Mouse (Mus musculus): ENCODE results near the gene Dnah2.

Dnah2 gene

GRCm38 (mm10) chr11:69527098-69528030 lies 21.5 kb downstream of the Dnah2 start:
- DNase-seq = no peak

DNA sequence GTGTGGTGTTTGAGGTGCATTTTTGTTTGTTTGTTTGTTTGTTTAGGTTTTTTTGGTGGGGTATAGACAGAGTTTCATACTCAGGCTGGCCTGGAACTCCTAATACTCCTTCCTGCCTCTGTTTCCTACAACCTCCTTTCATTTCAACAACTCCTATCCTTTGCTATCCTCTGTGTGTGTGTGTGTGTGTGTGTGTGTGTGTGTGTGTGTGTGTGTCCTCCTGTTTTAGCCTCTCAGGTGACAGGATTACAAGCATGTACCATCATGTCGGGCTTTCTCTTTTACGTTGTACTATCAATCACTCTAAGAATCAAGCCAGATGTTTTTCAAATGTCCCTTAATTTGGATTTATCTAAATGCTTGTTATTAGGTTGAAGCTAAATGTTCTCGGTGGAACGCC lies 22.3 kb downstream of the Dnah2 start:
- no peak for DNase-seq

- DNase-seq = no peak
These were observed 23.2 kb downstream of the Dnah2 start for GRCm38 (mm10) chr11:69525661-69526060.

DNA sequence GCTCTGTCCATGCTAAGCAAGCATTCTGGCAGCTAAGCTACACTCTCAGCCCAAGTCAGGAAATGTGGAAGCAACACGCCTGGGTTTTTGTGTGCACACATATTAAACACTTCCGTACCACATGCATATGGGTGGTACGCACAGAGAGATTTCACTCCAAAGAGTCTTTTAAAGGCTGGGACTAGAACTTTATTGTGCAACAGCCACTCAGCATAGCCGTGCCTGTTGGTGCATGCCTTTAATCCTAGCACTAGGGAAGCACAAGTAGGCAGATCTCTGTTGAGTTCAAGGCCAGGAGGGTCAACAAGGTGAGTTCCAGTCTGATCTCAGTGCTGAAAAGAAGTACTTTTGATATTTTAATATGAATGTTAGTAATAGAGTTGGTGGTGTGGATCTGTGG lies 25.3 kb downstream of the Dnah2 start:
- no peak for DNase-seq

DNA sequence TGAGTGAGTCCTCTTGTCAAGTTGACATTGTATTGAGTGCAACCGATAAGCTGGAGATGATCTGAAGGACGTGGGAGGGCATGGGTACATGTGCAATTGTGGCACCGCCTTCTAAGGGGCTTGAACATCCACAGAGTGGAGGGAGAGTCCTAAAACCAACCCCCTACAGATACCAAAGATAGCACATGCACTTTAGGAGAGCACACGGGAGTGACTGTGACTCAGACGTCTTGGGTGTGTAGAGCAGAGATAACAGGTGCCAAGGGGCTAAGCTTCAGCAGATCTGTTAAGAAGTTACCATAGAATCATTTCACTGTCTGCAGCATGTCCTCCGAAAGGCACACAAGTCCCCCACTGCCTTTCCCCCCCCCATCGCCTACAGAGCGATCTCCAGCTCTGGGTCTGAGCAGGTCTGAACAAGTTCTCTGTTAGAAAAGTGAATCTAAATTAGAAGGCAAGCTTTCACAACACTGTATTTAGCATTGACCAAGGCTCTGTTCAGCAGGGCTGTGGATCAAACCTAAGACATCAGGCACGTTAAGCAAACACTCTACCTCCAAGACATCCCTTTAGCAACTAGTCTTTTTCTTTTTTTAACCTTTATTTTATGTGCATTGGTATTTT lies 27.3 kb downstream of the Dnah2 start:
- DNase-seq = no peak

DNA sequence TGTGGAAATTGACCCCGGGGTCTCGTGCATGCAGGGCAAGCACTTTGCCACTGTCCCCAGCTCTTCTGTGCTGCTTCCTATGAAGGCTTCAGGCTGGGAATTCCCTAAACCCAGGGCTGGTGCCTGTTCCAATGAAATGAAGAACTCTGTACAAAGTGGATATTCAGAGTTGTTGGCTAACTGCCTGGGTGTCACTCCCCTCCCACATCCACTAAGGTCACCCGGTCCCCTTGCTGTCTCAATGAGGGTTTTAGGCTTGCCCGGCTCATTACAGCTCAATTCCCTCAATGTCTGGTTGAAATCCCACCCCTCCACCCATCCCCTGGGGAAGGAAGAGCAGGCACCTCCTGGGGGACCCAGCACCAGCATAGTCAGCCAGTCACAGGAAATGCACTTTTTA lies 28.9 kb downstream of the Dnah2 start:
- DNase-seq = no peak

DNA sequence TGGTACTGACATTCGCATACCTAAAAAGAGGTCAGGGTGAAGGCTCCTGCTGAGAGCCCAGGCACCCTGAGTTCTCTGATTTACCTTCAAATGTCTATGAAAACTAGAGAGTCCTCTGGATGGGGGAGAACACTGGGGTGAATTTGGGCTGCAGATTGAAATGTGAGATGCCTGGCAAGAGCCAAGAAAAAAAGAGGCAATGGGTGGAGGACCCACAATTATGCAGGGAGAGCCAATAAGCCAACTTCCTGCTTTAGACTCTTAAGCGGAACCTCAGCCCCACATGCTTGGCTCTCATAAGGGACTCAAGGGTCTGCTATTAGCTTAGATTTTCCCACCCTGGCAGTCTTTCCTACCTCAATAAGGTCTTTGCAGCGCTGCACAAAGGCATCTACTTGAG lies 32.2 kb downstream of the Dnah2 start:
- DNase-seq = no peak

- DNase-seq = no peak
These were observed 32.7 kb downstream of the Dnah2 start for GRCm38 (mm10) chr11:69516151-69516640.

- DNase-seq = peak in 1 of 2 experiments; percentile 44
These were observed 35.1 kb downstream of the Dnah2 start for GRCm38 (mm10) chr11:69513840-69514239.

GRCm38 (mm10) chr11:69510796-69511496 lies 38.0 kb downstream of the Dnah2 start:
- no peak for DNase-seq

GRCm38 (mm10) chr11:69503863-69504280 lies 45.0 kb downstream of the Dnah2 start:
- no peak for DNase-seq

- DNase-seq = no peak
These were observed 47.4 kb downstream of the Dnah2 start for GRCm38 (mm10) chr11:69501555-69501954.

- DNase-seq = no peak
These were observed 49.8 kb downstream of the Dnah2 start for GRCm38 (mm10) chr11:69499140-69499539.

DNA sequence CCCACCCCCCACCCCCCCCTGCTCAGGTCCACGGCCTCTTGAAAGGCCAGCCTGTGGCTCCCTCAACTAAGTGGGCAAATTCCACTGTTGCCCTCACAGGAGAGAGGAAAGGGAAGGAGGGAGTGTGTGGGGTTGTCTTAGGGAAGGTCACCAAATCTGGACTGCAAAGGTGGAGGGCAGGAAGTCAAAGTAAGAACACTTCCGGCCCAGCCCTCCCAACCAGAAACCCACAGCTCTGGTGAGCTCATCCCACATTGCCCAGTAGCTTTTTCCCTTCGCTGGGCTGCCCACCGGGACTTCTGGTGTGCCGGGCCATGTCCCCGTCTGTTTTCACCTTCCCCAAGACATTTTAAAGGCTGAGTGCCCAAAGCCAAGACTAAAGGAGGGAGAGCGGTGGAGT lies 57.2 kb downstream of the Dnah2 start:
- no peak for DNase-seq

DNA sequence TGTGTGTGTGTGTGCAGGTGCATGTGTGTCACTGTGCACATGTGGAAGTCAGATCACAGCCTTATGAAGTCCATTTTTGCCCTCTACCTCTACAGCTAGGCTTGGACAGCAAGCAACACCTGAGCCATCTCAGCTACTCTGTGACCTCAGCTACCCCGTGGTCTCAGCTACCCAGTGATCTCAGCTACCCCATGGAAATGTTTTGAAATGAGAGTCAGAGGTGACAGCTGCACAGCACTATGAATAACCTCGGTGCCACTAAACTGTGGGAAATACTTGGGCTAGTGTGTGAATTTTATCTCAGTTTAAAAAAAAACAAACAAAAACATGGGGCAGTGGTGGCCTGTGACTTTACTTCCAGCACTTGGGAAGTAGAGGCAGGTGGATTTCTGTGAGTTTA lies 58.0 kb downstream of the Dnah2 start:
- DNase-seq = no peak

GRCm38 (mm10) chr11:69487474-69487873 lies 61.4 kb downstream of the Dnah2 start:
- DNase-seq = no peak

- no peak for DNase-seq
These were observed 71.3 kb downstream of the Dnah2 start for GRCm38 (mm10) chr11:69477645-69478044.

DNA sequence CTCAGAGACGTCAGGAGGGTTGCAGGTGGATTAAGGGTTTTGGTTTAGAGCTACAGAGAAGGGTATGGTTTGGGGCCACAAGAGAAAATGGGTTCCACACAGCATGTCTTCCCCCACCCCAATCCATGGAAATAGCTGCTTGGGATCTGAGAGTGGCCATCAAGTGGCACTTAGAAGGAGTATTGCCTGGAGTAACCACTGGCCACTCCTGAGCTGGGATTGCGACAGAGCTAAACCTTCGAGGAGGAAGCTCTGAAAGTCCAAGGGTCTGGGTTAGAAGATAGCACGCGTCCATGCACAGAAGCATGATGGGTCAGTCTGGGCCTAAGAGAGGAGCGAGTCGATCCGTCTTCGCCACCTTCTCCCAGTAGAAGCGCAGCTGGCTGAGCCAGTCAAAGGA lies 72.1 kb downstream of the Dnah2 start:
- no peak for DNase-seq

DNA sequence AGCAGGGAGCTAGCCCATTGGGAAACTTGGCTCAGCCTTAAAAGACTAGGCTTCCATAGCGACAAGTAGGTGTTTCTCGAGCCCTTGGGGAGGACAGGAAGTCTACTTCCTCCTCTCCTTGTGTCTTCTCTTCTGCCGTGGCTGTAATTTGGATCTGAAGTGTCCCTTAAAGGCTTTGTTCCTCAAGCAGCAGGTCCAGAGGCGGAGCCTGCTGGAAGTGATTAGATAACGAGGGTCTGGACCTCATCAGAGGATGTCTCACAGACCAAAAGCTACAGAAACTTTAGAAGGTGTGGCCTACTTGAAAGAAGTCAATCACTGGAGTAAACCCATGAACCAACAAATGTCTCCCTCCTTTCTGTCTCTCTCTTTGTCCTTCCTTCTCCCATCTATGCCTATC lies 74.2 kb downstream of the Dnah2 start:
- no peak for DNase-seq

DNA sequence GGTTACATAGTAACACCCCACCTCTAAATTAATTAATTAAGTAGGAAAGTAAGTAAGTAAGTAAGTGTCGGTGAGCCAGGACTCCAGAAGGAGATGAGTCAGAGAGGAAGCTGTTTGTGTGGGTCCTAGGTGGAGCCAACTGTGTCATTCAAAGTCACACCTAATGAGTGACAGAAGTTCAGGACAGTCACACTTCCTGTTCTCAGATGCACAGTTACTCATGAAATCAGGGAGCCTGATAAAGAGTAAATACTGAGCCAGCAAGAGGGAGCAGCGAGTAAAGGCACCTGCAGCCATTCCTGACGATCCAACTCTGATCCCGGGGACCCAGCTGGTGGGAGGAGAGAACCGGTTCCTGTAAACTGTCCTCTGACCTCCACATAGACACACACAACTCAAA lies 76.2 kb downstream of the Dnah2 start:
- no peak for DNase-seq

DNA sequence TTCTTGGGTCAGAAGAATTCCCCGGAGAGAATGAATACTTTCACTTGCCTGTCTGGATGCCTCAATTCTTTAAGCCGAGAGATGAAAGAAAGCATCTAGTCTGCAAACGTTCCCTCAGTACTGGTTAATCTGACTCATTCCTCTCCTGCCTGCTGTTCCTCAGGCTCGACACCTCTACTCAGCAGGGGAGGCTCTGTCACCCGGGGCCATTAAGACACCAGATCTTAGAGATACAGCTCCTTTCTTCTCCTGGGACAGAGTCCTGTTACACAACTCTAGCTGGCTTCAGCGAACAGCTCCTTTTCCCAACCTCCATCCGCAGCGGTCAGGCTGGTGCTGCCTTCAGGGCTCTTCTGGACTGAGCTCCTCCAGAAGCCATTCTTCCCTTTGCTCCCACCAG lies 77.4 kb downstream of the Dnah2 start:
- no peak for DNase-seq

- DNase-seq = no peak
These were observed 79.6 kb downstream of the Dnah2 start for GRCm38 (mm10) chr11:69469301-69469700.

DNA sequence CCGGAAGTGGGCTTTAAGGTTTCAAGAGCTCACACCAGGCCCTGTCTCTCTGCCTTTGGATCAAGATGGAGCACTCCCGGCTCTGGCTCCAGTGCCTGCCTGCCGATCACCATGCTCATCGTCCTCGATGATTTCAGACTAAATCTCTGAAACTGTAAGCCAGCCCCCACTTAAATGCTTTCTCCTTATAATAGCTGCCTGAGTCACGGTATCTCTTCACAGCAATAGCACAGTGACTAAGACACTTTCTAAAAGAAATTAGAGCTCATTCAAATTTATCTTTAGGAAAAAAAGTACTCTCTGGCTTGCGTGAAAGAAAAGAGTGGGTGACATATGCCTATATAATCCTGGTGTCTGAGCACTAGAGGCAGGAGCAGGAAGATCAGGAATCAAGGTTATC lies 84.9 kb downstream of the Dnah2 start:
- no peak for DNase-seq

GRCm38 (mm10) chr11:69461568-69461967 lies 87.3 kb downstream of the Dnah2 start:
- no peak for DNase-seq

Data from spleen, adult 18-20 months (tissue).